Mouse (Mus musculus) lung, embryonic 16.5 days (tissue): ENCODE results near the gene Wbp1. TPM values are rescaled to one million over a fixed set of nuclear protein-coding genes. Genes with fewer than 3 reads are reported as not detected.

Source experiments
- ATAC-seq: fragments of 200-750 bp; cut with Nextera tagmentation; 2 replicates; pipeline ENCODE4 v1.8.0; 2017; ENCODE audit warnings: low read depth, mild to moderate bottlenecking, moderate library complexity
- H3K27ac ChIP-seq: fragments of 300-500 bp; sonication (generic); 2 replicates; pipeline ENCODE4 v1.5.1; 2014; ENCODE audit warnings: mild to moderate bottlenecking, control low read depth, low read length
- H3K27me3 ChIP-seq: fragments of 300-500 bp; sonication (generic); 2 replicates; pipeline ENCODE4 v1.6.1; 2014; ENCODE audit warnings: low read depth, low read length, mixed read lengths; ENCODE audit not compliant: control insufficient read depth, insufficient read depth
- H3K36me3 ChIP-seq: fragments of 300-500 bp; sonication (generic); 2 replicates; pipeline ENCODE4 v1.6.1; 2014; ENCODE audit warnings: low read length; ENCODE audit not compliant: control insufficient read depth, insufficient read depth
- H3K4me1 ChIP-seq: fragments of 300-500 bp; sonication (generic); replicated peaks from 2 replicates; pipeline ENCODE4 v1.6.1; 2014; ENCODE audit warnings: low read length, mixed read lengths; ENCODE audit not compliant: control insufficient read depth, insufficient read depth
- H3K4me2 ChIP-seq: fragments of 300-500 bp; sonication (generic); 2 replicates; pipeline ENCODE4 v1.6.1; 2014; ENCODE audit warnings: low read depth, low read length, control low read depth
- H3K4me3 ChIP-seq: fragments of 300-500 bp; sonication (generic); 2 replicates; pipeline ENCODE4 v1.5.1; 2014; ENCODE audit warnings: mild to moderate bottlenecking, low read length, control low read depth
- H3K9ac ChIP-seq: fragments of 300-500 bp; sonication (generic); 2 replicates; pipeline ENCODE4 v1.6.1; 2014; ENCODE audit warnings: low read length, control low read depth
- H3K9me3 ChIP-seq: fragments of 300-500 bp; sonication (generic); 2 replicates; pipeline ENCODE4 v1.6.1; 2016; ENCODE audit warnings: low read length; ENCODE audit not compliant: control insufficient read depth
- WGBS: fragments of 180-500 bp; shearing (Covaris S2); extraction: QIAGEN DNeasy Blood & Tissue Kit; methylation state at CpG from one replicate; pipeline ENCODE4 v1.1.7; 2014; 5-methylcytosine and 5-hydroxymethylcytosine counted together
- polyA plus RNA-seq: library from polyadenylated mRNA; unstranded; fragments of >200 nt; fragmentation: Nextera tagmentation; extraction: Ambion mirVana; gene quantifications from 2 replicates; pipeline ENCODE4 v1.2.1, GENCODE M21; 2015

Wbp1 gene
- polyA plus RNA-seq, 1 experiment from 2014 or later: 109 TPM

DNA sequence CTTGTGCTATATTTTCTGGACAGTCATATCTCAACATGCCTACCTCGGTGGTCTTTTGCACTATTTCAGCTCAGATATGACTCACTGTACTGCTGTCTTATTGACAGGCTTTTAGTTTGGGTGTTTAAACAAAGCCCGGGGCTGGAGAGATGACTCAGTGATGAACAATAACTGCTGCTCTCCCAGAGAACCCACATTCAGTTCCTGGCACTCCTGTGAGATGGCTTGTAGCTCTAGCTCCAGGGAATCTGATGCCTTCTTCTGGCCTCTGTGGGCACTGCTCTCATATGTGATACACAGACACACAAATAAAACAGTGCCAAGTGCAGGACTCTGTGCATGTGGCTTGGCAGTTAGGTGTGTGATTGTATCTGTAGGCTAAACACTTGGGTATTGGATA is 23.9 kb upstream of the Wbp1 start:
- Histone ChIP-seq H3K36me3 (peaks cover 14% of the 10 kb centered on the region), H3K27ac (no peak overlapping the region), H3K9me3 (no peaks in the 10 kb centered on the region), H3K9ac (no peak overlapping the region), H3K4me2 (no peak overlapping the region), H3K27me3 (no peaks in the 10 kb centered on the region), H3K4me3 (no peak overlapping the region), H3K4me1 (peaks cover 9% of the 10 kb centered on the region)
- ATAC-seq: no peak
- WGBS: 64% methylated on average over 2 of the region's 2 CpGs

DNA sequence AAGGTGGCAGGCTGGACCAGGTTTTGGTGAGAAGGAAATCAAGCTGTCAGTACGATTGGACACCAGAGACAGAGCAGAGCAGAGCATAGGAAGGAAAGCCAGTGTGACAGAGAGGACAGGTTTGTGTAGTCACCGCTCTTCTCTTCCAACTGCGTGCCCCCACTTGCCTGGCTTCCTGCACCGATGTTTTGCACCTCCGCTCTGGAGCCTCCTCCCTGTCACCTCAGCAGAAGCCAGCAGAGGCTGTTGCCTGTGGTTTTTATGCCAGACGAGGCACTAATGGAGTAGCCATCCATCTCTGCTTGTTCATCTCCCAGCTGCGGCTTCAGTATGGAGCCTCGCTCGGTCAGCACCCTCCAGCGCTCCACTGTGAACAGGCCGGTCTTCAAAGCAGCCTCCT is 21.5 kb upstream of the Wbp1 start:
- Histone ChIP-seq H3K4me2 (no peak overlapping the region), H3K4me1 (peaks cover 22% of the 10 kb centered on the region), H3K4me3 (no peak overlapping the region), H3K9me3 (no peaks in the 10 kb centered on the region), H3K9ac (no peak overlapping the region), H3K36me3 (peaks cover 8% of the 10 kb centered on the region), H3K27me3 (no peaks in the 10 kb centered on the region), H3K27ac (no peak overlapping the region)
- no peak for ATAC-seq
- 61% methylated on average over 11 of the region's 11 CpGs for WGBS

- Histone ChIP-seq H3K4me3 (peak overlapping the region; percentile 23), H3K9me3 (no peaks in the 10 kb centered on the region), H3K4me2 (peak overlapping the region; percentile 51), H3K9ac (peak overlapping the region; percentile 64), H3K27me3 (no peaks in the 10 kb centered on the region), H3K4me1 (peaks cover 25% of the 10 kb centered on the region), H3K27ac (no peak overlapping the region), H3K36me3 (peaks cover 6% of the 10 kb centered on the region)
- no peak for ATAC-seq
- 12% methylated on average over 41 of the region's 41 CpGs for WGBS
These were observed 20.9 kb upstream of the Wbp1 start for GRCm38 (mm10) chr6:83142211-83142731.

DNA sequence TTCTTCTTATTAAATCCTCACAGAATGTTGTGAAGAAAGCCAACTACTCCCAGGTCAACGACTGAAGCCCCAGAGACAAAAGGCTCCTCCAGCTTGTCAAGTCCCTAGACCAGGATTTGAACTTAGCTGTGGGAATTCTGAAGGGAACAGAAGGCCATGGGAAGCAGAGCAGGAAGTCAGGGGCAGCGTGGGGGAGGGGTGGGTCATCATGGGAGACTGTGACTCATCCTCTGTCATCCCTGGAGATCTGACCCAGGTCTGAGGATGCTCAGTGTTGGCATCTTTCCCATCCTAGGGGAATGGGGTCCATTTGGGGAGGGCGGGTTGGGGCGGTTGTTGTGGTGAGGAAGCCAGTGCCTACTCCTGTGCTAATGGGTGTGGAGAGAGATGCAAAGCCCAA is 20.3 kb upstream of the Wbp1 start:
- Histone ChIP-seq H3K27me3 (no peaks in the 10 kb centered on the region), H3K27ac (no peak overlapping the region; the same call in 1 of the 2 replicates), H3K4me1 (peaks cover 25% of the 10 kb centered on the region), H3K36me3 (peaks cover 3% of the 10 kb centered on the region), H3K4me3 (no peak overlapping the region; the same call in 1 of the 2 replicates), H3K4me2 (peak overlapping the region; percentile 51), H3K9me3 (no peaks in the 10 kb centered on the region), H3K9ac (peak overlapping the region; percentile 64)
- WGBS: 41% methylated on average over 4 of the region's 4 CpGs
- ATAC-seq: no peak

GRCm38 (mm10) chr6:83140044-83140443 is 18.7 kb upstream of the Wbp1 start:
- Histone ChIP-seq H3K4me2 (no peak overlapping the region), H3K4me3 (no peak overlapping the region), H3K27me3 (no peaks in the 10 kb centered on the region), H3K9me3 (no peaks in the 10 kb centered on the region), H3K36me3 (no peaks in the 10 kb centered on the region; the same call in 1 of the 2 replicates), H3K4me1 (peaks cover 36% of the 10 kb centered on the region), H3K27ac (no peak overlapping the region), H3K9ac (no peak overlapping the region)
- WGBS: 89% methylated on average over 8 of the region's 8 CpGs
- no peak for ATAC-seq

- peak overlapping the region; percentile 89 for H3K9ac ChIP-seq
- peak overlapping the region; percentile 85 for H3K4me2 ChIP-seq
- peak overlapping the region; percentile 100 for H3K27ac ChIP-seq
- H3K9me3 ChIP-seq: no peaks in the 10 kb centered on the region
- peaks cover 39% of the 10 kb centered on the region for H3K4me1 ChIP-seq
- H3K27me3 ChIP-seq: no peaks in the 10 kb centered on the region
- peak; percentile 19; the same call in 1 of the 2 replicates for ATAC-seq
- WGBS: under 1% methylated on average over 11 of the region's 11 CpGs
- peak overlapping the region; percentile 63 for H3K4me3 ChIP-seq
- H3K36me3 ChIP-seq: no peaks in the 10 kb centered on the region; the same call in 1 of the 2 replicates
These were observed 16.7 kb upstream of the Wbp1 start for GRCm38 (mm10) chr6:83138056-83138455.

GRCm38 (mm10) chr6:83137576-83137950 is 16.2 kb upstream of the Wbp1 start:
- Histone ChIP-seq H3K4me1 (peaks cover 39% of the 10 kb centered on the region), H3K4me2 (peak overlapping the region; percentile 85), H3K27ac (peak overlapping the region; percentile 100), H3K9ac (peak overlapping the region; percentile 89), H3K36me3 (no peaks in the 10 kb centered on the region; the same call in 1 of the 2 replicates), H3K27me3 (no peaks in the 10 kb centered on the region), H3K4me3 (peak overlapping the region; percentile 63), H3K9me3 (no peaks in the 10 kb centered on the region)
- WGBS: under 1% methylated on average over 12 of the region's 12 CpGs
- peak; percentile 89 for ATAC-seq

DNA sequence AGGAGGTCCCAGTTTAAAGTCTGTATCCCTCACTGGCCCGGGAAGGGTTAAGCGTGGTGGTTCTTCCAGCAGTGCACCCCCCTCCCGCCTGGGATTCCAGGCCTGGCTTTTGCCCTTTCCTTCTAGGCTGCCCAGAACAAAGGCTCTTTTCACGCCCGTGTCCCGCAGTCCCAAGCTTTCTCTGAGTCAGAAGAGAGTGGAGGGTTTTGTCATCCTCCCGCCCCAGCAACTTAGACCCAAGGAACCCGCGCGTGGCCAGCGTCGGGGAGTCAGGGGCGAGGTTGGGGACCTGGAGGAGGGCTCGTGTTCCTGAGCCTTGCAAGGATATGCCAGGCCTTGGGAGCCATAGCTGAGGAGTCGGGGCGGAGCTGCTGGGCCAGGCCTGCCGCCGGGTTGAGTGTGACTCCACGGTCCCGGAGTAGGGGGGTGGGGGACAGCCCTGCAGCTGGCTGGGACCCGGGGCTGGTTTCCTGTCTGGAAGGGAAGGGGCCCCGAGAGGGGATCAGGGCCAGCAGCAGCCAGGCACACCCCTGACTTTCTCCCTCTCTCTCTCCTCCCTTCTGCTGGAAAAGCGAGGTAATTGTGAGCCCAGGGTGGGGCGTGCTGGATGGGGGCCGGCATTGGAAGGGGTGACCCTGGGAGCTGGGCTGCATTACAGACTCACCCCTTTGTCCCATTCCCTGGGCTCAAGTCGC is 15.7 kb upstream of the Wbp1 start:
- H3K4me1 ChIP-seq: peaks cover 33% of the 10 kb centered on the region
- no peaks in the 10 kb centered on the region; the same call in 1 of the 2 replicates for H3K36me3 ChIP-seq
- under 1% methylated on average over 26 of the region's 26 CpGs for WGBS
- H3K4me3 ChIP-seq: peak overlapping the region; percentile 63
- peak overlapping the region; percentile 85 for H3K4me2 ChIP-seq
- no peaks in the 10 kb centered on the region for H3K9me3 ChIP-seq
- peak overlapping the region; percentile 100 for H3K27ac ChIP-seq
- peak overlapping the region; percentile 89 for H3K9ac ChIP-seq
- ATAC-seq: peak; percentile 88
- no peaks in the 10 kb centered on the region for H3K27me3 ChIP-seq

- Histone ChIP-seq H3K4me3 (peak overlapping the region; percentile 63), H3K4me2 (peak overlapping the region; percentile 85), H3K27ac (peak overlapping the region; percentile 100), H3K27me3 (no peaks in the 10 kb centered on the region), H3K4me1 (peaks cover 30% of the 10 kb centered on the region), H3K36me3 (no peaks in the 10 kb centered on the region; the same call in 1 of the 2 replicates), H3K9ac (peak overlapping the region; percentile 89), H3K9me3 (no peaks in the 10 kb centered on the region)
- WGBS: 13% methylated on average over 5 of the region's 5 CpGs
- ATAC-seq: no peak
These were observed 15.0 kb upstream of the Wbp1 start for GRCm38 (mm10) chr6:83136291-83136880.
